Mouse (Mus musculus): Measurements from ENCODE around the gene Fads1.

GRCm38 (mm10) chr19:10157725-10158124 is 25.0 kb upstream of the Fads1 start:
- no peak for TF ChIP-seq GATA1 (IDR thresholded peaks at IDR 0.05; ENCODE audit: borderline replicate concordance, low read length)
- TF ChIP-seq TAL1 (conservative IDR thresholded peaks at IDR 0.05; ENCODE audit: low read depth, low read length): no peak
- no peak for TF ChIP-seq CTCF (IDR thresholded peaks at IDR 0.05; ENCODE audit: low read depth, low read length)
